Mouse (Mus musculus) CH12F3 (cell line): Measurements from ENCODE around the gene Gm9970.

ENCODE experiments used
- in situ Hi-C: fragments of 300-500 bp; cut with MboI; formaldehyde crosslinking; loops from 2 replicates; pipeline ENCODE4 v1.14.3; 2020; ENCODE audit warnings: low sequenced_read_pairs

The Gm9970 gene

DNA sequence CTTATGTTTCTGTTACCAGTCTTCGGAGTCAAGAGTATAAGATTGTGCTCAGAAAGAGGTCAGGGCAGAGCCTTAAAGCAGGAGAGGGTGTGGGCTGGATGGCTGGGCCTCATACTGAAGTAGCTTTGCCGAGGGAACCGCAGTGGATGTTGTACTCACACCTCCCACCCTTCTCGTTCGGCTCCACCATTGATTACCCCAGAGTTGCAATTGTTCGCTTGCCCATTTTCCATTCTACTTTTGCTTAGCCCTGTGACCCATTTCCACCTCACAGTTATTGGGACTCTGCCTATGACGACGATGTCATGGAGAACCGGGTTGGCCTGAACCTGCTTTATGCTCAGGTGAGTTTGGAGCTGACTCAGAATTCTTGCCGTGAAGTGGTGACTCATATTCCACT, 44.8 kb downstream of the Gm9970 start:
- in situ Hi-C loops, result no loop called here

- in situ Hi-C loops, result no loop called here
Measured at GRCm38 (mm10) chr5:31195671-31196070, 45.4 kb downstream of the Gm9970 start.

GRCm38 (mm10) chr5:31194486-31195485, 46.2 kb downstream of the Gm9970 start:
- in situ Hi-C loops, result no loop called here

- in situ Hi-C loops, result no loop called here
Measured at GRCm38 (mm10) chr5:31193631-31194281, 47.3 kb downstream of the Gm9970 start.

- in situ Hi-C loops, result no loop called here
Measured at GRCm38 (mm10) chr5:31192939-31193630, 47.9 kb downstream of the Gm9970 start, which contains the start of the genes Snx17 and Eif2b4. TSS of gene Snx17 (plus strand) at chr5:31193227. TSS of gene Eif2b4 (minus strand) at chr5:31193430.

DNA sequence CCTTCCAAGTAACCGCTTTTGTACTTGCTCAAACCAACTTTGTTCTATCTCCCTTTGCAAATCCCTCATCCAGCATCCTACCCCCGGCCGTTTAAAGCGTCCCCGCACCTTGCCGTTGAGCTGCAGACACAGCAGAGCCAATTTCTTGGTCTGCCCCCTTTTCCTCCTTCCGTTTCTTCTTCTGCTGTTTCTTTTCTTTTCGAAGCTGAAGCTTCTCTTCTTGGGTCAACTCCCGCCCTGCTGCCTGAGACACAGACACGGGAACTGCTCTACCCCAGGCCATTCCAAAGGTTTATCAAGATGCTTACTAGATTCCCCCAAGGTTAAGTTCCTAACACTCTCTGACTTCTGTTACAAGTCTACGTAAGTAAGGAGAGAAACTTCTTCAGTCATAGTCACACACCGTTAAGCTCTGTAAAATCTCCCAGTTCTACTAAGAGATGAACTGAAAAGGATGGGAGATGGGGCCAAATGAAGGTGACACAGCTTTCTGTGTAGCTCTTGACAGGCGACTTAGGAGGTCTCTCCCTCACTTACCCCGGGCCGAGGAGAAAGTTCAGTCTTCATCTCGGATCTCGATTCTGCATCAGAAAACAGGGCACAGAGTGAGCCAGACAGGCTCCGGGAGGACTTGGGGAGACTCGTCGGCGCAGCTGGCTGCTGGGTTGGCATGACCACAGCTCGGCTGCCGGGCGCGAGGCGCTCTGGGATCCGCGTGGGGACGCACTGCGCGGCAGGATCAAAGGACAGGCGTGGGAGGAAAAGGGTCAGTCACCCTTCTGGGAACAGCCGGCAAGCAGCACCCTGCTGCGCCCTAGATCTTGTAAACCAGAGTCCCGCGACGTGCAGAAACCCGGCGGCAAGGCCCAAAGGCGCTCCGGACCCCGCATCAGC, 48.7 kb downstream of the Gm9970 start:
- in situ Hi-C loops, result no loop called here
